Mouse (Mus musculus): ENCODE data around the gene Fibp. TPM values are rescaled to one million over a fixed set of nuclear protein-coding genes. Genes with fewer than 3 reads are reported as not detected.

Fibp gene
- polyA plus RNA-seq, 1 experiment from 2014 or later, result 25.9 TPM

DNA sequence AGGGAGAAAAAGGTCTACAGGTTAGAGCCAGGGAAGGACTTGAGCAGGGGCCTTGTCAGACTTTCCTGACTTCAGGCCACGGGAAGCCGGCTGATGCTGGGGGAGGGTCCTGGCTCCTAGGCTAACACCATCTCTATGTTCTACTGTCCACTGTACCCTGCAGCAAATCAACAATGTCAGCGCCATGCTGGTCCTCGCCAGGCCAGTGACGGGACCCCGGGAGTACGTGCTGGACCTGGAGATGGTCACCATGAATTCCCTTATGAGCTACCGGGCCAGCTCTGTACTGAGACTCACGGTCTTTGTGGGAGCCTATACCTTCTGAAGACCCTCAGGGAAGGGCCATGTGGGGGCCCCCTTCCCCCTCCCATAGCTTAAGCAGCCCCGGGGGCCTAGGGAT lies 21.0 kb downstream of the Fibp start:
- no peak overlapping the region for H3K27ac ChIP-seq (ENCODE audit: low read length)
- no peak overlapping the region for H3K4me2 ChIP-seq (ENCODE audit: low read depth, low read length)
- H3K9ac ChIP-seq (ENCODE audit: low read depth, low read length), result no peak overlapping the region
- no peaks in the 10 kb centered on the region for H3K27me3 ChIP-seq (ENCODE audit: control insufficient read depth, insufficient read depth, low read depth, low read length)
- WGBS (ENCODE audit: insufficient replicate concordance), result 71% methylated on average over 10 of the region's 10 CpGs
- no peak for ATAC-seq (ENCODE audit: low read depth)
- H3K4me1 ChIP-seq (ENCODE audit: control insufficient read depth, low read depth, low read length), result no peaks in the 10 kb centered on the region
- no peak overlapping the region for H3K4me3 ChIP-seq (ENCODE audit: low read depth, low read length)
- no peaks in the 10 kb centered on the region for H3K9me3 ChIP-seq (replicated peaks; ENCODE audit: control insufficient read depth, low read length)
- H3K36me3 ChIP-seq (ENCODE audit: control insufficient read depth, insufficient read depth), result no peaks in the 10 kb centered on the region; the same call in 1 of the 2 replicates

- ATAC-seq (ENCODE audit: low read depth), result no peak
- Histone ChIP-seq H3K4me1 (ENCODE audit: control insufficient read depth, low read depth, low read length) (peaks cover 15% of the 10 kb centered on the region), H3K36me3 (ENCODE audit: control insufficient read depth, insufficient read depth) (no peaks in the 10 kb centered on the region; the same call in 1 of the 2 replicates), H3K9me3 (replicated peaks; ENCODE audit: control insufficient read depth, low read length) (no peaks in the 10 kb centered on the region), H3K4me2 (ENCODE audit: low read depth, low read length) (no peak overlapping the region), H3K27me3 (ENCODE audit: control insufficient read depth, insufficient read depth, low read depth, low read length) (no peaks in the 10 kb centered on the region), H3K9ac (ENCODE audit: low read depth, low read length) (no peak overlapping the region), H3K27ac (ENCODE audit: low read length) (no peak overlapping the region), H3K4me3 (ENCODE audit: low read depth, low read length) (no peak overlapping the region)
- 78% methylated on average over 19 of the region's 19 CpGs for WGBS (ENCODE audit: insufficient replicate concordance)
Observed at GRCm38 (mm10) chr19:5483386-5484359, 23.3 kb downstream of the Fibp start.

DNA sequence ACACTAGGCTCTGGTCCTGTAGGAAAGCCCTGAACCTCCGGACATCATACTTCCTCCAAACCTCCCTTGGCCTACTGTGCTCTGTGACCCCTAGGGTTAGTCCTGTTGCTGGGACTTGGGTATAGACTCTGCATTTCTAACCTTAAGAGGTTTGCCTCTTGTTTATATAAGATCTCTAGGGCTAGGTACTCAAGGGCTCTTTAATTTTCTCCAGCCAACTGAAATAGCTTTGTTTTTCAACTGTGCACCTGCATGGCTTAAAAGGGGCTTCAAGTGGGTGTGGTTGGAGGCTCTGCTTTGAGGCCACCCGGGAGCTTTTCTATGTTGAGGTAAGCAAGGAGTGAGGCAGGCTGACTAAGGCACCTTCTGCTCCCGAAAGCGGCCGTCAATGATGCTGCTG lies 24.1 kb downstream of the Fibp start:
- Histone ChIP-seq H3K27me3 (ENCODE audit: control insufficient read depth, insufficient read depth, low read depth, low read length) (no peaks in the 10 kb centered on the region), H3K36me3 (ENCODE audit: control insufficient read depth, insufficient read depth) (no peaks in the 10 kb centered on the region; the same call in 1 of the 2 replicates), H3K4me3 (ENCODE audit: low read depth, low read length) (no peak overlapping the region), H3K9ac (ENCODE audit: low read depth, low read length) (no peak overlapping the region), H3K9me3 (replicated peaks; ENCODE audit: control insufficient read depth, low read length) (no peaks in the 10 kb centered on the region), H3K4me2 (ENCODE audit: low read depth, low read length) (no peak overlapping the region), H3K4me1 (ENCODE audit: control insufficient read depth, low read depth, low read length) (peaks cover 22% of the 10 kb centered on the region), H3K27ac (ENCODE audit: low read length) (no peak overlapping the region)
- 74% methylated on average over 5 of the region's 5 CpGs for WGBS (ENCODE audit: insufficient replicate concordance)
- ATAC-seq (ENCODE audit: low read depth), result no peak

- WGBS (ENCODE audit: insufficient replicate concordance), result 85% methylated on average over 8 of the region's 8 CpGs
- Histone ChIP-seq H3K36me3 (ENCODE audit: control insufficient read depth, insufficient read depth) (no peaks in the 10 kb centered on the region; the same call in 1 of the 2 replicates), H3K9ac (ENCODE audit: low read depth, low read length) (no peak overlapping the region), H3K4me1 (ENCODE audit: control insufficient read depth, low read depth, low read length) (peaks cover 28% of the 10 kb centered on the region), H3K4me3 (ENCODE audit: low read depth, low read length) (no peak overlapping the region), H3K4me2 (ENCODE audit: low read depth, low read length) (no peak overlapping the region), H3K27ac (ENCODE audit: low read length) (no peak overlapping the region), H3K27me3 (ENCODE audit: control insufficient read depth, insufficient read depth, low read depth, low read length) (no peaks in the 10 kb centered on the region), H3K9me3 (replicated peaks; ENCODE audit: control insufficient read depth, low read length) (no peaks in the 10 kb centered on the region)
- no peak for ATAC-seq (ENCODE audit: low read depth)
Observed at GRCm38 (mm10) chr19:5485371-5485770, 25.0 kb downstream of the Fibp start.

GRCm38 (mm10) chr19:5485821-5486220 lies 25.4 kb downstream of the Fibp start:
- Histone ChIP-seq H3K9ac (ENCODE audit: low read depth, low read length) (no peak overlapping the region), H3K36me3 (ENCODE audit: control insufficient read depth, insufficient read depth) (no peaks in the 10 kb centered on the region; the same call in 1 of the 2 replicates), H3K4me1 (ENCODE audit: control insufficient read depth, low read depth, low read length) (peaks cover 28% of the 10 kb centered on the region), H3K4me3 (ENCODE audit: low read depth, low read length) (no peak overlapping the region), H3K27ac (ENCODE audit: low read length) (no peak overlapping the region), H3K9me3 (replicated peaks; ENCODE audit: control insufficient read depth, low read length) (no peaks in the 10 kb centered on the region), H3K27me3 (ENCODE audit: control insufficient read depth, insufficient read depth, low read depth, low read length) (no peaks in the 10 kb centered on the region), H3K4me2 (ENCODE audit: low read depth, low read length) (no peak overlapping the region)
- no peak for ATAC-seq (ENCODE audit: low read depth)
- 84% methylated on average over 7 of the region's 7 CpGs for WGBS (ENCODE audit: insufficient replicate concordance)

DNA sequence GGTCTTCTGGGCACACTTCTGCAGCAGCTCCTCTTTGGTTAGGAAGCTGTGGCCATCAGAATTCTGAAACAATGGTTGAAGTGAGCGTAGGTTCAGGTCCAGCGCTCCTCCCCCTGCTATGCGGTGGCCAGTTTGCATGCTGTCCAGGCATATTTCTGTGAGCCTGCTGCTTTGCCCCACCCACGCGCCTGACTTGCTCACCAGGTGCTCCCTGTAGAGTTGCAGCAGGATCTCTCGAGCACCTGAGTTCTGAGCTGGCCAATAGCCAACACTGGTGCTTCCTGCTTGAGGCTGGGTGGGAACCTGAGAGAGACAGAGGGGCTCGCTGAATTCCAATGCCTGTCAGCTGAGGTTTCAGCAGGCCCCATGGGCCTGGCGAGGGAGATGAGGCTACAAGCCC lies 25.9 kb downstream of the Fibp start:
- H3K4me3 ChIP-seq (ENCODE audit: low read depth, low read length), result no peak overlapping the region
- ATAC-seq (ENCODE audit: low read depth), result no peak
- no peak overlapping the region for H3K4me2 ChIP-seq (ENCODE audit: low read depth, low read length)
- peaks cover 28% of the 10 kb centered on the region for H3K4me1 ChIP-seq (ENCODE audit: control insufficient read depth, low read depth, low read length)
- no peaks in the 10 kb centered on the region for H3K9me3 ChIP-seq (replicated peaks; ENCODE audit: control insufficient read depth, low read length)
- H3K27ac ChIP-seq (ENCODE audit: low read length), result no peak overlapping the region
- H3K9ac ChIP-seq (ENCODE audit: low read depth, low read length), result no peak overlapping the region
- 83% methylated on average over 8 of the region's 8 CpGs for WGBS (ENCODE audit: insufficient replicate concordance)
- H3K36me3 ChIP-seq (ENCODE audit: control insufficient read depth, insufficient read depth), result no peaks in the 10 kb centered on the region; the same call in 1 of the 2 replicates
- no peaks in the 10 kb centered on the region for H3K27me3 ChIP-seq (ENCODE audit: control insufficient read depth, insufficient read depth, low read depth, low read length)

GRCm38 (mm10) chr19:5486771-5487170 lies 26.4 kb downstream of the Fibp start:
- H3K27ac ChIP-seq (ENCODE audit: low read length), result no peak overlapping the region
- H3K4me1 ChIP-seq (ENCODE audit: control insufficient read depth, low read depth, low read length), result peaks cover 30% of the 10 kb centered on the region

GRCm38 (mm10) chr19:5487768-5488550 lies 27.5 kb downstream of the Fibp start, which contains the start of gene Mus81:
Gene Mus81 (minus strand): TSS chr19:5488402.
- Histone ChIP-seq H3K4me2 (ENCODE audit: low read depth, low read length) (peak within 1 kb of the TSS; percentile 96), H3K36me3 (ENCODE audit: control insufficient read depth, insufficient read depth) (peaks cover 8% of the 10 kb centered on the region), H3K27me3 (ENCODE audit: control insufficient read depth, insufficient read depth, low read depth, low read length) (no peaks in the 10 kb centered on the region), H3K4me1 (ENCODE audit: control insufficient read depth, low read depth, low read length) (peaks cover 34% of the 10 kb centered on the region), H3K9me3 (replicated peaks; ENCODE audit: control insufficient read depth, low read length) (no peaks in the 10 kb centered on the region), H3K27ac (ENCODE audit: low read length) (peak within 1 kb of the TSS; percentile 99), H3K9ac (ENCODE audit: low read depth, low read length) (peak within 1 kb of the TSS; percentile 72), H3K4me3 (ENCODE audit: low read depth, low read length) (peak within 1 kb of the TSS; percentile 65)
- peak; percentile 71 for ATAC-seq (ENCODE audit: low read depth)
- under 1% methylated on average over 39 of the region's 39 CpGs for WGBS (ENCODE audit: insufficient replicate concordance)

More at GRCm38 (mm10) chr19:5486771-5487170, 26.4 kb downstream of the Fibp start:
- H3K36me3 ChIP-seq (ENCODE audit: control insufficient read depth, insufficient read depth), result no peaks in the 10 kb centered on the region; the same call in 1 of the 2 replicates
- H3K4me2 ChIP-seq (ENCODE audit: low read depth, low read length), result peak overlapping the region; percentile 96; the same call in 1 of the 2 replicates
- H3K9me3 ChIP-seq (replicated peaks; ENCODE audit: control insufficient read depth, low read length), result no peaks in the 10 kb centered on the region
- H3K27me3 ChIP-seq (ENCODE audit: control insufficient read depth, insufficient read depth, low read depth, low read length), result no peaks in the 10 kb centered on the region
- H3K4me3 ChIP-seq (ENCODE audit: low read depth, low read length), result no peak overlapping the region
- H3K9ac ChIP-seq (ENCODE audit: low read depth, low read length), result no peak overlapping the region; the same call in 1 of the 2 replicates
- 84% methylated on average over 4 of the region's 4 CpGs for WGBS (ENCODE audit: insufficient replicate concordance)
- no peak for ATAC-seq (ENCODE audit: low read depth)

All from liver, embryonic 16.5 days (tissue).